Mouse (Mus musculus) spleen, adult 12 weeks (tissue): ENCODE measurements around the gene Gpr19.

Experiments
- DNase-seq: peaks from one replicate; pipeline ENCODE4 v3.0.0; 2022; ENCODE audit warnings: low spot score

Gpr19 gene

GRCm38 (mm10) chr6:134887008-134887407 lies 11.4 kb downstream of the Gpr19 start:
- no peak for DNase-seq

- DNase-seq = no peak
Measured at GRCm38 (mm10) chr6:134886475-134886874, 11.9 kb downstream of the Gpr19 start.

- no peak for DNase-seq
Measured at GRCm38 (mm10) chr6:134885515-134885914, 12.9 kb downstream of the Gpr19 start.

- DNase-seq = no peak
Measured at GRCm38 (mm10) chr6:134883661-134884060, 14.7 kb downstream of the Gpr19 start.

GRCm38 (mm10) chr6:134880046-134880445 lies 18.3 kb downstream of the Gpr19 start:
- DNase-seq = no peak

GRCm38 (mm10) chr6:134879556-134879955 lies 18.8 kb downstream of the Gpr19 start:
- DNase-seq = no peak

- DNase-seq = no peak
Measured at GRCm38 (mm10) chr6:134877892-134878291, 20.5 kb downstream of the Gpr19 start.

- DNase-seq = no peak
Measured at GRCm38 (mm10) chr6:134877276-134877675, 21.1 kb downstream of the Gpr19 start.

GRCm38 (mm10) chr6:134876795-134877194 lies 21.6 kb downstream of the Gpr19 start:
- DNase-seq = no peak

- DNase-seq = no peak
Measured at GRCm38 (mm10) chr6:134873018-134873417, 25.4 kb downstream of the Gpr19 start.

GRCm38 (mm10) chr6:134872236-134872635 lies 26.1 kb downstream of the Gpr19 start:
- DNase-seq = no peak

GRCm38 (mm10) chr6:134870887-134871286 lies 27.5 kb downstream of the Gpr19 start:
- no peak for DNase-seq

- no peak for DNase-seq
Measured at GRCm38 (mm10) chr6:134870209-134870742, 28.1 kb downstream of the Gpr19 start.

- DNase-seq = no peak
Measured at GRCm38 (mm10) chr6:134867325-134867724, 31.1 kb downstream of the Gpr19 start.

- DNase-seq = no peak
Measured at GRCm38 (mm10) chr6:134866113-134866512, 32.3 kb downstream of the Gpr19 start.

GRCm38 (mm10) chr6:134863146-134863545 lies 35.2 kb downstream of the Gpr19 start:
- peak; percentile 82 for DNase-seq

GRCm38 (mm10) chr6:134862671-134863104 lies 35.7 kb downstream of the Gpr19 start:
- DNase-seq = no peak

GRCm38 (mm10) chr6:134861386-134861785 lies 37.0 kb downstream of the Gpr19 start:
- no peak for DNase-seq

GRCm38 (mm10) chr6:134860275-134860674 lies 38.1 kb downstream of the Gpr19 start:
- no peak for DNase-seq

- no peak for DNase-seq
Measured at GRCm38 (mm10) chr6:134859021-134859420, 39.4 kb downstream of the Gpr19 start.

- DNase-seq = no peak
Measured at GRCm38 (mm10) chr6:134855926-134856325, 42.5 kb downstream of the Gpr19 start.

- no peak for DNase-seq
Measured at GRCm38 (mm10) chr6:134854782-134855181, 43.6 kb downstream of the Gpr19 start.

GRCm38 (mm10) chr6:134849985-134850384 lies 48.4 kb downstream of the Gpr19 start:
- no peak for DNase-seq

GRCm38 (mm10) chr6:134849461-134849860 lies 48.9 kb downstream of the Gpr19 start:
- DNase-seq = no peak
